Mouse (Mus musculus) cortical plate, adult 2 months (tissue): ENCODE data around the gene Lap3. TPM values are rescaled to one million over a fixed set of nuclear protein-coding genes. Genes with fewer than 3 reads are reported as not detected.

Experiments
- H3K27ac ChIP-seq: fragments of 200-500 bp; 2 replicates; pipeline ENCODE4 v1.5.1; 2012; ENCODE audit warnings: low read length, control low read depth, inconsistent platforms; ENCODE audit not compliant: insufficient read depth
- H3K4me1 ChIP-seq: fragments of 200-500 bp; 2 replicates; pipeline ENCODE4 v1.6.1; 2011; ENCODE audit warnings: low read length; ENCODE audit not compliant: control insufficient read depth, insufficient read depth
- H3K4me3 ChIP-seq: fragments of 200-500 bp; 2 replicates; pipeline ENCODE4 v1.5.1; 2011; ENCODE audit warnings: mild to moderate bottlenecking, low read length, control low read depth; ENCODE audit not compliant: insufficient read depth
- CTCF ChIP-seq: fragments of 200-500 bp; IDR thresholded peaks from 2 replicates; pipeline ENCODE4 v1.5.1; 2011; ENCODE audit warnings: mild to moderate bottlenecking, control low read depth, low read length; ENCODE audit not compliant: insufficient read depth; ENCODE audit errors: extremely low read depth
- POLR2A ChIP-seq: fragments of 200-500 bp; IDR thresholded peaks from 2 replicates; pipeline ENCODE4 v1.6.1; 2011; ENCODE audit warnings: mild to moderate bottlenecking, low read length, control low read depth; ENCODE audit not compliant: insufficient read depth; ENCODE audit errors: extremely low read depth
- polyA plus RNA-seq: library from polyadenylated mRNA; depleted of rRNA; stranded (reverse); fragments of >200 nt; gene quantifications from 2 replicates; pipeline ENCODE4 v1.2.3, GENCODE M21; 2012

Gene Lap3
- polyA plus RNA-seq, 1 experiment, result 57.8 TPM

DNA sequence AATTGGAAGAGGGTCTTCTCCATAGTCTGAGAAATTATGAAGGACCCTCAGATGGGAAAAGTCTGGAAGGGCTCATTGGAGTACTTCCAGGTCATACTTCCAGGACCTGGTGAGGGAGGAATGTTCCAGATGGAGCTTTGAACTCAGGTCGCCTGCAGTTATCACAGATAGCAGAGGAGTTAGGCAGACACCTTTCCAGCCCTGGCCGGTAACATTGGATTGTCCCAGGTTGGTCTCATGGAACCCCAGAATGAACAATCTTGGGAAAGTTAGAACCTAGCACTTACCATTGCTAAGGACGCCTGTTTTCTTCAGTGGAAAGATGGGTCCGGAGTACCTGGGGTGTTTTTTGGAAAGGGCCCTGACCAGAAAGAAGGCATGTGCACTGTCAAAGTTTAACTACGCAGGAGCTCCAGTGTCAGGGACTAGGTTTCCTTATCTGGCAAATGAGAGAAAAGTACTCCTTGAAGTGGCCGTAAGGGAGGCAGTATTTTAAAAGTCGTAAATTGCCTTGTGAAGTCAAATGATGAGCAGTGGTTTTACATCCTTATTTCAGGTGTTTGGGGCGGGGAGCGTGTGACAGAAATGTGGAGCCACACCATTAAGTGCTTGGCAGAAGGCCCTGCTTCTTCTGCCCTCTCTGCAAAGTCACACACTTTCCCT is 1.1 kb downstream of the Lap3 start:
- Histone ChIP-seq H3K27ac (no peak overlapping the region), H3K4me1 (no peaks in the 10 kb centered on the region), H3K4me3 (peak overlapping the region; percentile 86)
- TF ChIP-seq POLR2A (no peak), CTCF (no peak)

DNA sequence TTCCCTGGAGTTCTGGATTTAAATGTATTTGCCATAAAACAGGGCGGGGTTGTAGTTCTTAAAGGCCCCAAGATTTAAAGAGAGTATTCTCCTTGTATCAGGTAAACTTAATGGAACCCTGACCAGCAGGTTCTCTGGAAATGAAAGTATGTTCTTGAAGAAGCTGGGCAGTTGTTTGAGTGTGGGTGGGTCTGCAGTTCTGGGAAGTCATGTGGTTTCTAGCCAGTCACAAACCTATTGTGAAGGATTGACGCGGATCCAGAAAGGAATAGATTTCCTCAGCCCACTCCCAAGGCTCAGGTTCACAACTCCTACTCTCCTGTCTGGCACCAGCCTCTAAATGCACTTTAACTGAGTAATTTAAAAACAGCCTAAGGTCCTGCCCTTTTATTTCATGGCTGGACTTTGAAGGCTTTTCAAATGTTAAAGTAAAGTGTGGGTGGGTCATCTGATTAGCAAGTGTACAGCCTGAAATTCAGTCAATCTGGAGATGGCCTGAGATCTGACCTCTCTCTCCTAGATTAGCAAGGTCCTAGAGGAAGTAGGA is 2.3 kb downstream of the Lap3 start:
- Histone ChIP-seq H3K4me1 (no peaks in the 10 kb centered on the region), H3K27ac (no peak overlapping the region), H3K4me3 (no peak overlapping the region)
- TF ChIP-seq CTCF (no peak), POLR2A (no peak)

DNA sequence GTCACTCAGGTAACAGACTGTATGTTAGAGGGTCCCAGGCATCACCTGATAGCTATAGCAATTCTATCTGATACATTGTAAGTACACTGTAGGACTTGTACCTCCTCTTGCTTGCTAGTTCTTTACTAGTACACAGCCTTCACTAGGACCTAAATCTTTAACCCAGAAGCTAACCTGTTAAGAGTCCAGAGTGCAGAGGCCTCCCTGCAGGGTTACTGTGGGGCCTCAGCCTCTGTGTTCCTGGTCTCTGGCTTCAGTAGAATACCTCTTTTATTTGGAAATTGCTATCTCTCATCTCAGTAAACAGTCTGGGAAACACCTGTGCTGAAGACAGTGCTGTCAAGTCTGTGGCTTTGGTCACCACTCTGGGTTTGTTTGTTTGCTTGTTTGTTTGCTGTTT is 2.9 kb downstream of the Lap3 start:
- no peak overlapping the region for H3K4me3 ChIP-seq
- H3K27ac ChIP-seq, result no peak overlapping the region
- H3K4me1 ChIP-seq, result no peaks in the 10 kb centered on the region
- TF ChIP-seq CTCF (no peak), POLR2A (no peak)

DNA sequence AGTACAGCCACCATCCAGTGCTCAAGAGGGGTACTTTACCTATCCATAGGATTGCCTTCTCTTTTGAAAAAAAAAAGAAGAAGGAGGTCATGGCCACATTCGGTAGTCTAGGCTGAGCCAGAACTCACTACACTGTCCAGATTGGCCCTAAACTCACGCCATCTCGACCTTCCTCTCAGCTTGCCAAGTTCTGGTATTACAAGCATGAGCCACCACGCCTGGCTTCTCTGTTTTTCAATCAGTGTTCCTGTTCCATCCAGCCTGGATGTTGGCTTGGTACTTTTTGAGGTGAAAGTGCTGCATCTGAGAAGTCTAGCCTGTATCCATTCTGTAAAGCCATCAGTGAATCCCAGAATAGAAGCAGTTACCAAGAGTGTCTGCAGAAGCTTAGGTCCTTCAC is 3.3 kb downstream of the Lap3 start:
- Histone ChIP-seq H3K4me3 (no peak overlapping the region), H3K4me1 (no peaks in the 10 kb centered on the region), H3K27ac (no peak overlapping the region; the same call in 1 of the 2 replicates)
- TF ChIP-seq CTCF (no peak), POLR2A (no peak)

DNA sequence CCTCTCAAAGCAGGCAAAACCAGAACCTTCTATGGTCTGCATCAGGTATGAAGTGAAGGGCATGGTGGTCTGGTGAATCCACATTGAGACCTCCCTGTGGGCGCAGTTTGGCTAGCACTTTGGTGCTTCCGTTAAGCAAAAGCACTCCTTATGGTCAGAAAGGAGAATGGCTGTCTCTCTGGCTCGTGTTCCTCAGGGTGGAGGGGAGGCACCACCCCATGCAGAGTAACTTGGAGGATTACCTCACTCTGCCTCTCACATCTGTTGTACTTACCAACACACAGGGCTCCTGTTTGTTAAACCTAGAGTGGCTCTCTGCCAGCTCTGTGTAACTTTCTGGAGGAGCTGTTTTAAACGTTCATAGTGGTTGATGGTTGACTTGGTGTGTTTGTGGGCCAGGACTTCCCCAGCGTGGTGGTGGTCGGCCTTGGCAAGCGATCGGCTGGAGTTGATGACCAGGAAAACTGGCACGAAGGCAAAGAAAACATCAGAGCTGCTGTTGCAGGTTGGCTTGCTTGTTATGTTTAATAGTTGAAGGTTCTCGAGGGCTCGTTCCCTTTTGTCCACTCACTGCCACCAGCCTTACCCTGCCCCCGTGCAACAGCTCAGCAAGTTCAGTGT is 3.9 kb downstream of the Lap3 start:
- TF ChIP-seq POLR2A (no peak), CTCF (no peak)
- Histone ChIP-seq H3K27ac (no peak overlapping the region; the same call in 1 of the 2 replicates), H3K4me3 (no peak overlapping the region), H3K4me1 (no peaks in the 10 kb centered on the region)

DNA sequence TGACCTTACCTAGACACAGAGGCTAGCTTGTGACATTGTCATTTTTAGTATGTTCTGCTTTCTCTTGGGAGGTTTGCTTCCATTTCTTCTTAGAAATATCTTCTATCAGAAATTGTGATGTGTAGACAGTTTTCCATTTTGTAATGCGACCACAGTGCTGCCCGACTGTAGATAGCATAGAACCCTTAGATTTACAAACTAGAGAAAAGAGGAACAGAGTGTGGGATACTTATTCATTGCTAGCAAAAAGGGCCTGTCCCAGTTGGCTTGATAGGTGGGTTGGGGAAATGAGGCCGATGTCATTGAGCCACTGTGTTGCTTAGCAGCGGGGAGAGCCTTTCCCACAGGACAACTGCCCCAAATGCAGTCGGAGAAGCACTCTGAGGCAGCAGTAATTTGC is 4.4 kb downstream of the Lap3 start:
- TF ChIP-seq CTCF, result no peak
- TF ChIP-seq POLR2A, result no peak
- H3K27ac ChIP-seq, result peak overlapping the region; percentile 38; the same call in 1 of the 2 replicates
- H3K4me3 ChIP-seq, result no peak overlapping the region
- no peaks in the 10 kb centered on the region for H3K4me1 ChIP-seq

DNA sequence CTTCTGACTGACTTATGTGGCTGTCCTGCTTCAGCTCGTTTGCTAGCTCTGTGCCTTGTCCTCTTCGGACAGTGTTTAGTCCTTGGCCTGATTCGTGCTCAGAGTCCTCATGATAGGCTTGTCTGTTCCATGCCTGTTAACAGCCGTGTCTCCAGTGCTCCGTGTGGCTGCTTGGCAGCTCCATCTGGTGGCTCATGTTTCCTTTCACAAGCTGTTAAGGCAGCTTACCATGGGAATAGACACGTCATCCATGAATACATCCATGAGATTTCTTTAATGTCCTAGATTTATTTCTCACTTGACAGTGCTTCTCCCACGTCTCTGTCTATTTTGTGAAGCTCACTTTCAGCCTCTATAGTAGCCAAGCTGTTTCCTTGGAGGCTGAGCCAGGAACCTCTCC is 16.9 kb downstream of the Lap3 start:
- H3K27ac ChIP-seq, result no peak overlapping the region
- no peak overlapping the region for H3K4me3 ChIP-seq
- no peaks in the 10 kb centered on the region for H3K4me1 ChIP-seq
- TF ChIP-seq POLR2A, result no peak
- peak; percentile 26; the same call in 1 of the 2 replicates for TF ChIP-seq CTCF

DNA sequence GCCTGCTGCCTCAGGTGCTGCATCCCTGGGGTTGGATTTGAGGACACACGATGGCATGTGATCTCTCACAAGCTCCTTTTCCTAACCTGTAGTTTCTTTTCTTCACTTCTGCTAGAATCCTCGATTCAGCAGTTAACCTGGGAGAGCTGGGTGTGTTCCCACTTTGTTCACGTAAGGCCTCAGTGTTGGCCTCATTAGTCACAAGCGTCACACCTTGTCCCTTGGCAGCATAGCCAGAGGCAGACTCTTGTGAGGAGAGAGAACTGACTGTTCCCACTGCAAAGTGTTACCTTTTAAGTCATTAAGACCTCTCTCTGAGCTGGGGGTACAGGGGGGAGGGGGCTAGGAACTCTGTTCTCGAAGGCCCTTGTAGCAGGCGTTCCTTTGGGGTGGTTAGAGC is 19.7 kb downstream of the Lap3 start:
- H3K4me1 ChIP-seq, result no peaks in the 10 kb centered on the region

DNA sequence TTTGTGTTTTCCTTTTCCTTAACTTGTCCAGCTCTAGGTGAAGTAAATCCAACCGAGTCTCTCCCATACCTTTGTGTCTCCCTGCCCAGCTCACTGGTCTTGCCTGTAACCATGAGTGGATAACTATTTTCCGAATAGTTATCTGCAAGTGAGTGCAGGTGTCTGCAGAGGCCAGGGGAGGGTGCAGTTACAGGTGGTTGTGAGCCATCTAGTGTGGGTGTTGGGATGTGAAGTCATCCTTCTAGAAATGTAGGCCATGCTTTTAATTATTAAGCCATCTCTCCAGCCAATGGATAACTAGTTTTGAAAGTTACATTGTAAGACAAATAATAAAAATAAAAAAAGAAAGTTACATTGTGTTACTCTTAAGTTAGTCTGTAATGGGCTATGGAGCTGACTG is 20.3 kb downstream of the Lap3 start:
- Histone ChIP-seq H3K4me1 (no peaks in the 10 kb centered on the region), H3K4me3 (no peak overlapping the region), H3K27ac (no peak overlapping the region)
- no peak for TF ChIP-seq POLR2A
- no peak for TF ChIP-seq CTCF

More for the DNA sequence above, 19.7 kb downstream of the Lap3 start:
- TF ChIP-seq CTCF, result no peak
- TF ChIP-seq POLR2A, result no peak
- Histone ChIP-seq H3K27ac (no peak overlapping the region), H3K4me3 (no peak overlapping the region)

DNA sequence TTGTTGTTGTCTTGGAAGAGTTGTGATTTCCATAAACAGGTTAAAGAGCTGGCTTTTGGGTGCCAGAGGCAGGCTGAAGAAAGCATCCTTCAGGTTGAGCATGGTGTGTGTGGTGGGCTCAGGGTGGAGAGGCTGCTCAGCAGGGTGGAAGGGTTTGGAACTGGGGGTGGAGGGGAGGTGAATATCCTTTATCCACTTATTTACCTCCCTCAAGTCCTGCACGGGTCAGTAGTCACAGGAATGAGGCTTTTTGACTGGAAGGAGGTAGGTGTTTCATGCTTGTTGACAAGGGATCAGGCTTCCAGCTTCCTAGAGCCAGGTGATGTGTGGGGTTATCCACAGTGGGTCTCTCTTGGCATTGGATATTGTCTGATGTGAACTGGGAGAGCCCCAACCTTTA is 21.4 kb downstream of the Lap3 start:
- Histone ChIP-seq H3K4me3 (no peak overlapping the region), H3K27ac (no peak overlapping the region), H3K4me1 (no peaks in the 10 kb centered on the region)
- no peak for TF ChIP-seq CTCF
- no peak for TF ChIP-seq POLR2A
